Comparison of ENCODE assay signal across 31 mouse cellular contexts in the genomic region with DNA sequence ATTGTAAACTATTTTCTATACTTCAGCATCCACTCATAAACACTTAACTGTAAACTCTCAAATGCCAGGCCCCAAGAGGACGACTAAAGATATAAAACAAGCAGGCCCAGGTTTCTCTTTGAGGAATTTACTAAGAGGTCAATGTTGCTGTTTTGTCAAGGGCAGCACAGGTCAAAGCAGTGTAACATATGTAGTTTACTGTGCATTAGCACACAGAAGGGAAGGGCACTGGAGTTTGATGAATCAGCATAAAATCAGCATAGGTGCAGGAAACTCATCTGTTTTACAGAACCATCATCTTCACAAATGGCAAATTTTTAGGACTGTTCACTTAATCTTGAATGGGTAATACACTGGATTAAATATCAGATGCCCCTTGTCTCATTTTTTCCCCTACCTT.
"Had no signal": no experiment of that assay in that cellular context is flagged by ENCODE, and none has a peak within 500 bp of the region (broad histone marks: within the 10 kb centered on the region; RNA-seq: fewer than 3 reads in every experiment).

No protein-coding gene starts in this region.

- H3K9me3 ChIP-seq: limb, embryonic 10.5 days; limb, embryonic 12.5 days; limb, embryonic 13.5 days; limb, embryonic 15.5 days; liver, embryonic 12.5 days; liver, embryonic 13.5 days; liver, embryonic 15.5 days; lung, embryonic 15.5 days; megakaryocyte, embryonic 14.5 days; midbrain, embryonic 10.5 days; midbrain, embryonic 12.5 days; midbrain, embryonic 13.5 days; neural tube, embryonic 12.5 days had no signal

- H3K27me3 ChIP-seq: limb, embryonic 12.5 days; limb, embryonic 13.5 days; limb, embryonic 15.5 days; liver, embryonic 12.5 days; liver, embryonic 13.5 days; liver, embryonic 15.5 days; lung, embryonic 15.5 days; megakaryocyte, embryonic 14.5 days; midbrain, embryonic 12.5 days; midbrain, embryonic 13.5 days; neural tube, embryonic 12.5 days had no signal

- H3K9ac ChIP-seq: limb, embryonic 12.5 days; limb, embryonic 13.5 days; limb, embryonic 15.5 days; liver, embryonic 12.5 days; liver, embryonic 13.5 days; liver, embryonic 14.5 days; liver, embryonic 15.5 days; liver, postnatal 0 days; lung, embryonic 14.5 days; lung, embryonic 15.5 days; midbrain, embryonic 12.5 days; midbrain, embryonic 13.5 days; neural tube, embryonic 12.5 days had no signal

- H3K36me3 ChIP-seq: liver, embryonic 15.5 days; midbrain, embryonic 13.5 days; neural tube, embryonic 12.5 days had no signal

- H3K27ac ChIP-seq: limb, embryonic 10.5 days; limb, embryonic 12.5 days; limb, embryonic 13.5 days; limb, embryonic 15.5 days; liver, embryonic 12.5 days; liver, embryonic 13.5 days; liver, embryonic 14.5 days; liver, embryonic 15.5 days; lung, embryonic 15.5 days; macrophage; midbrain, embryonic 10.5 days; midbrain, embryonic 12.5 days; midbrain, embryonic 13.5 days; neural tube, embryonic 12.5 days had no signal

- H3K4me1 ChIP-seq: limb, embryonic 10.5 days; limb, embryonic 13.5 days; limb, embryonic 15.5 days; liver, embryonic 12.5 days; liver, embryonic 13.5 days; liver, embryonic 15.5 days; midbrain, embryonic 10.5 days; midbrain, embryonic 12.5 days; midbrain, embryonic 13.5 days; neural tube, embryonic 12.5 days had no signal

- ATAC-seq: liver, embryonic 12.5 days; liver, postnatal 0 days; lung, postnatal 0 days; midbrain, embryonic 13.5 days; midbrain, embryonic 16.5 days had no signal

- DNase-seq: left cerebral cortex, postnatal 4 days; liver; liver, embryonic 13.5 days; liver, postnatal 0 days; lung, adult 18-20 months; lung, adult 2 months; lung, embryonic 14.5 days; lung, postnatal 10 days; lung, postnatal 14 days; lung, postnatal 36 days; lung, postnatal 4 days; midbrain, embryonic 14.5 days had no signal

- H3K4me3 ChIP-seq: limb, embryonic 10.5 days; limb, embryonic 12.5 days; limb, embryonic 13.5 days; limb, embryonic 15.5 days; liver, embryonic 12.5 days; liver, embryonic 13.5 days; liver, embryonic 15.5 days; lung, embryonic 15.5 days; megakaryocyte, embryonic 14.5 days; midbrain, embryonic 10.5 days; midbrain, embryonic 12.5 days; midbrain, embryonic 13.5 days; myocyte; neural tube, embryonic 12.5 days had no signal

- H3K4me2 ChIP-seq: limb, embryonic 12.5 days; limb, embryonic 13.5 days; limb, embryonic 15.5 days; liver, embryonic 11.5 days; liver, embryonic 12.5 days; liver, embryonic 13.5 days; liver, embryonic 15.5 days; lung, embryonic 14.5 days; lung, embryonic 15.5 days; midbrain, embryonic 11.5 days; midbrain, embryonic 12.5 days; midbrain, embryonic 13.5 days; neural tube, embryonic 12.5 days had no signal
